Mouse (Mus musculus) neural tube, embryonic 10.5 days (tissue): Measurements from ENCODE around the gene Gm49388.

Experiments
- DNase-seq: peaks from one replicate; pipeline ENCODE4 v3.0.0-alpha.2; 2017; ENCODE audit warnings: low spot score; ENCODE audit errors: extremely low spot score

Gene Gm49388

GRCm38 (mm10) chr7:127801010-127801621, 15.7 kb downstream of the Gm49388 start:
- no peak for DNase-seq

- DNase-seq, result no peak
Observed at GRCm38 (mm10) chr7:127802313-127802712, 16.9 kb downstream of the Gm49388 start.

GRCm38 (mm10) chr7:127808821-127809220, 23.4 kb downstream of the Gm49388 start:
- no peak for DNase-seq

GRCm38 (mm10) chr7:127809846-127810245, 24.4 kb downstream of the Gm49388 start:
- no peak for DNase-seq

GRCm38 (mm10) chr7:127810650-127811049, 25.2 kb downstream of the Gm49388 start:
- DNase-seq, result no peak

GRCm38 (mm10) chr7:127811240-127811639, 25.8 kb downstream of the Gm49388 start:
- DNase-seq, result no peak

GRCm38 (mm10) chr7:127812292-127812691, 26.9 kb downstream of the Gm49388 start:
- DNase-seq, result no peak

GRCm38 (mm10) chr7:127813821-127814220, 28.4 kb downstream of the Gm49388 start:
- no peak for DNase-seq

- DNase-seq, result no peak
Observed at GRCm38 (mm10) chr7:127814241-127814921, 29.0 kb downstream of the Gm49388 start.

GRCm38 (mm10) chr7:127815116-127815665, 29.8 kb downstream of the Gm49388 start:
- no peak for DNase-seq

- no peak for DNase-seq
Observed at GRCm38 (mm10) chr7:127815954-127816821, 30.8 kb downstream of the Gm49388 start.

- DNase-seq, result no peak
Observed at GRCm38 (mm10) chr7:127817053-127817452, 31.6 kb downstream of the Gm49388 start.

GRCm38 (mm10) chr7:127817776-127818175, 32.4 kb downstream of the Gm49388 start:
- DNase-seq, result no peak

GRCm38 (mm10) chr7:127820836-127821509, 35.6 kb downstream of the Gm49388 start:
- no peak for DNase-seq

GRCm38 (mm10) chr7:127822494-127822893, 37.1 kb downstream of the Gm49388 start:
- DNase-seq, result no peak

GRCm38 (mm10) chr7:127823236-127824171, 38.1 kb downstream of the Gm49388 start:
- DNase-seq, result no peak

GRCm38 (mm10) chr7:127824176-127824871, 38.9 kb downstream of the Gm49388 start, which contains the start of the genes Stx4a and Stx1b:
Stx4a (plus strand) TSS chr7:127824294.
Stx1b (minus strand) TSS chr7:127824549.
- DNase-seq, result peak; percentile 76

GRCm38 (mm10) chr7:127835550-127835949, 50.1 kb downstream of the Gm49388 start:
- DNase-seq, result no peak

- no peak for DNase-seq
Observed at GRCm38 (mm10) chr7:127837473-127837872, 52.1 kb downstream of the Gm49388 start.
